Mouse (Mus musculus): Measurements from ENCODE around the gene Mblac2. TPM values are rescaled to one million over a fixed set of nuclear protein-coding genes. Genes with fewer than 3 reads are reported as not detected.

Gene Mblac2
- polyA plus RNA-seq, 1 experiment from 2014 or later: 23.8 TPM

DNA sequence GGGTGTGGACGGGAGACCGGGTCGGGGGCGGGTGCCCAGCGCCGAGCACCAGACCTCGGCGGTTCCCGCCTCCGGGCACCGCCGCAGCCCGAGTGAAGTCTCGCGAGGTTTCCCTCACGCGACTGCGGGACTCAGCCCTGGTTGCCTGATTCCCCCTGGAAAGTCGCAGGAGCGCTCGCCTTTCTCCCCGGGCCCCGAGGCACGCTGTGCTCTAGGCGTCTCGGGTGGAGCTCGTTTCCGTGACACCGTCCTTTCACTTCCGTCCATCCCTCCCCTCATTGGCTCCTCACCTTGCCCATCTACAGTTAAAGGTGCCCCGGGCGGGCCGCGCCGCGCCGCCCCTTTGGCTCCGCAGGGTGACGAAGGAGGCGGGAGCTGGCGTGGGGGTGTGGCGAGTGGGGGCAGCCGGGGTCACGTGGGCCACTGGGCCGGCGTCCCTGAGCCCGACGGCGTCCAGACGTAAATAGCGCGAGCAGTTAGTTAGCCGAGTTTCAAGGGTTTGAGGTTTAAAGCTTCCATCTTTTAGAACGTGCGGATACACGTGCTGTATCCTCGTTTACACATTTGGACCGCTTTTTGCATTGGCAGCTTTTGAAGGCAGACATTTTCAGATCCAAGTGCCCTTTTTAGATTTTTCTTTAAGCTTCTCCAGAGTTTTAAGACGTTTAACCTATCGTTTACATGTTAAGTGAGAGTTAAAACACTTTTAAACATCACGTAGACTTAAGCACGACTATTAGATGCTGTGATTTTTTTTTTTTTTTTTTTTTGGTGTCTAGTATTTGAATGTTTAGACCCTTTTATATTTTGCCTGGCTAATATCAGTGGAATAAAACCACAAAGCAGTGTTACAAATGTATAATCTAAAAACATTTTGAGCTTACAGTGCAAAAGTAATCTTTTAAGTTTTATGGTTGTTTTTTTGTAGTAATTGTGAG is 72.5 kb downstream of the Mblac2 start:
- 1% methylated on average over 58 of the region's 62 CpGs for WGBS
- peak overlapping the region; percentile 64 for H3K4me2 ChIP-seq (ENCODE audit: low read length)
- no peaks in the 10 kb centered on the region for H3K27me3 ChIP-seq (replicated peaks; ENCODE audit: control insufficient read depth, insufficient read depth, low read length)
- H3K4me1 ChIP-seq (ENCODE audit: control insufficient read depth, insufficient read depth, low read length): peaks cover 15% of the 10 kb centered on the region
- H3K4me3 ChIP-seq (ENCODE audit: low read depth, low read length): peak overlapping the region; percentile 69
- peak overlapping the region; percentile 99 for H3K27ac ChIP-seq (ENCODE audit: low read depth, low read length)
- H3K9me3 ChIP-seq (replicated peaks; ENCODE audit: control insufficient read depth, low read length): no peaks in the 10 kb centered on the region
- DNase-seq (ENCODE audit: low spot score): peak; percentile 97
- H3K9ac ChIP-seq (ENCODE audit: low read length): peak overlapping the region; percentile 89
- peak; percentile 96 for ATAC-seq
- peaks cover 10% of the 10 kb centered on the region; the same call in 1 of the 2 replicates for H3K36me3 ChIP-seq (ENCODE audit: control insufficient read depth, insufficient read depth, low read length)

DNA sequence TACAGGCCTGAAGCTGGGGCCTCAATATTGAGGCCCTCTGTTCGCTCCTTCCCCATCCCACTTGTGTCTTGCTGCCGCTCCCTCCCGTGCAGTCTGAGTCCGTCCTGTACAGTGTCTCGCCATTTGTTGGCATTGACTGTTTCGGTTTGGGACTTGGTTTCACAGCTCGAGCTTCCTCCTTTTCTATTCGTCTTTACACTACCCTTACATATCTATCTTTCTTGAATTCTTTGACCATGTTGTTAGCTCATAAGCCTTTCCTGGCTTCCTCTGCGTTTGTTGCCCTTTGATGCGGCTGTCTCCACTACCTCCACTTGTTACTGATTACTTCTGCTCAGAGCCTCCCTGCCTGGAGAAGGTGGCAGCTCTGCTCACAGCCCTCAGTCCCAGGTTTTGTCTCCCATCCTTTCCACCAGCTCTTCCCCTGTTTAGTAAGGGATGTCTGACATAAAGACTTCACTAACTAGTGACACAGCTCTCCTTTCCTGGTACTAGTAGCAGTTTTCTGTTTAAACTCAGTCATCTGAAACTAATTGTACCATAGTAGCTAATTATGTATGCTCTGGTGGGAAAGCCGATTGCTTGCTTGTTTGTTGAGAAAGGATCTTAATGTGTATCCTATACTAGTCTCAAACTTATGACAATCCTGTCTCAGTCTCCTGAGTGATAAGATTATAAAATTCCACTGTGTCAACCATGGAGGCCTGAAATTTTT is 74.8 kb downstream of the Mblac2 start:
- H3K4me3 ChIP-seq (ENCODE audit: low read depth, low read length): no peak overlapping the region
- peak overlapping the region; percentile 49; the same call in 1 of the 2 replicates for H3K27ac ChIP-seq (ENCODE audit: low read depth, low read length)
- 30% methylated on average over 11 of the region's 11 CpGs for WGBS
- DNase-seq (ENCODE audit: low spot score) (peak; percentile 39), ATAC-seq (no peak)
- H3K9me3 ChIP-seq (replicated peaks; ENCODE audit: control insufficient read depth, low read length): no peaks in the 10 kb centered on the region
- no peaks in the 10 kb centered on the region for H3K27me3 ChIP-seq (replicated peaks; ENCODE audit: control insufficient read depth, insufficient read depth, low read length)
- H3K36me3 ChIP-seq (ENCODE audit: control insufficient read depth, insufficient read depth, low read length): peaks cover 17% of the 10 kb centered on the region
- peak overlapping the region; percentile 40 for H3K4me2 ChIP-seq (ENCODE audit: low read length)
- H3K4me1 ChIP-seq (ENCODE audit: control insufficient read depth, insufficient read depth, low read length): peaks cover 15% of the 10 kb centered on the region
- H3K9ac ChIP-seq (ENCODE audit: low read length): peak overlapping the region; percentile 48

DNA sequence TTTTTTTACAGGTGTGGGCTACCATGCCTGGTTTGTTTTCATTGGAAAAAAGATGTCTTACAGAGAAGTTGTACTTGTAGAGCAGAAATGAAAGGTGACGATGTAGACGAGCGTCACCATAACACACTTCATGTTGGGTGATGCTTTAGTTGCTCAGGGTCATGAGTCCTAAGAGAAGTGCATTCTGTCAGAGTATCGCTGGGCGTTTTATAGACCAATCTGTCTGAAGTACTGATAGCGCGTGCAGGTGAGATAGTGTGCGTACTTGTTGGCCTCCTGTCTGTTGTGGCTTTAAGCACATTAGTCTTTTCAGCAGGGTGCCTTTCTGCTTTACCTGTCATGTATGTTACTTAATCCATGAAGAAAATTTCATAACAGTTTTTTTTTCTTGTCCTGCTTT is 79.0 kb downstream of the Mblac2 start:
- DNase-seq (ENCODE audit: low spot score): no peak
- ATAC-seq: no peak
- peaks cover 2% of the 10 kb centered on the region for H3K4me1 ChIP-seq (ENCODE audit: control insufficient read depth, insufficient read depth, low read length)
- H3K4me2 ChIP-seq (ENCODE audit: low read length): no peak overlapping the region
- WGBS: 94% methylated on average over 8 of the region's 8 CpGs
- no peak overlapping the region for H3K4me3 ChIP-seq (ENCODE audit: low read depth, low read length)
- H3K9me3 ChIP-seq (replicated peaks; ENCODE audit: control insufficient read depth, low read length): no peaks in the 10 kb centered on the region
- no peak overlapping the region for H3K27ac ChIP-seq (ENCODE audit: low read depth, low read length)
- H3K9ac ChIP-seq (ENCODE audit: low read length): no peak overlapping the region
- H3K36me3 ChIP-seq (ENCODE audit: control insufficient read depth, insufficient read depth, low read length): peaks cover 30% of the 10 kb centered on the region
- no peaks in the 10 kb centered on the region for H3K27me3 ChIP-seq (replicated peaks; ENCODE audit: control insufficient read depth, insufficient read depth, low read length)

DNA sequence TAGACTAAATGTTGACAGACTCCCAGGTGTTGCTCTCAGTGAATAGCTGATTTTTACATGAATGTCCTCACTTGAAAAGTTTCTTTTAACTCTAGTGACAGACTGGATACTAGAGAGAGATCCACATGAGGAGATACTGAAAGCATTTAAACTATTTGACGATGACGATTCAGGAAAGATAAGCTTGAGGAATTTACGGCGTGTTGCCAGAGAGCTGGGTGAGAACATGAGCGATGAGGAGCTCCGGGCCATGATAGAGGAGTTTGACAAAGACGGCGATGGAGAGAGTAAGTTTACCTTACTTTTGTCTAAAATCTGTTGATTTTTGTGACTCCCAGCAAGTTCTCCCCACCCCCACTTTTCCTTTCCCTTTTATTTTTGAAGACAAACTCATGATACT is 80.7 kb downstream of the Mblac2 start:
- DNase-seq (ENCODE audit: low spot score): no peak
- no peaks in the 10 kb centered on the region for H3K4me1 ChIP-seq (ENCODE audit: control insufficient read depth, insufficient read depth, low read length)
- no peaks in the 10 kb centered on the region for H3K27me3 ChIP-seq (replicated peaks; ENCODE audit: control insufficient read depth, insufficient read depth, low read length)
- no peaks in the 10 kb centered on the region for H3K9me3 ChIP-seq (replicated peaks; ENCODE audit: control insufficient read depth, low read length)
- WGBS: 95% methylated on average over 8 of the region's 8 CpGs
- no peak overlapping the region for H3K4me3 ChIP-seq (ENCODE audit: low read depth, low read length)
- no peak overlapping the region for H3K9ac ChIP-seq (ENCODE audit: low read length)
- no peak for ATAC-seq
- peaks cover 33% of the 10 kb centered on the region for H3K36me3 ChIP-seq (ENCODE audit: control insufficient read depth, insufficient read depth, low read length)
- no peak overlapping the region for H3K27ac ChIP-seq (ENCODE audit: low read depth, low read length)
- no peak overlapping the region for H3K4me2 ChIP-seq (ENCODE audit: low read length)

DNA sequence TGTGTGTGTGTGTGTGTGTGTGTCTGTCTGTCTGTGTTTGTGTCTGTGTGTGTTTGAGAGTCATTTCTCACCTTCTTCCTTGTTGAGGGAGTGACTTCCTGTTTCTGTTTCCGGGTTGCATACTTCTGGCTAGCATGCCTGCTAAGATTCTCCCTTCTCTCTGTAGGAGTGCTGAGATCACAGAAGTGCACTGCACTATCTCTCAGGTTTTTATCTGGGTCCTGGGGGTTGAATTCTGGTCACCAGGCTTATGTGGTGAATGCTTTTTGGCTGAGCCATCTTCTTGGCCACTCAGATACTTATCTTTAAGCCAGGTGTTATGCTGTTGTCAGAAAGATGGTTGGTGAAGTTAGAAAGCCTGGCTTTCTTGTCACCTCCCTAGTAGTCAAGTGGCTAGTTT is 82.7 kb downstream of the Mblac2 start:
- peaks cover 25% of the 10 kb centered on the region for H3K36me3 ChIP-seq (ENCODE audit: control insufficient read depth, insufficient read depth, low read length)
- H3K27me3 ChIP-seq (replicated peaks; ENCODE audit: control insufficient read depth, insufficient read depth, low read length): no peaks in the 10 kb centered on the region
- ATAC-seq (no peak), DNase-seq (ENCODE audit: low spot score) (no peak)
- H3K27ac ChIP-seq (ENCODE audit: low read depth, low read length): no peak overlapping the region
- 70% methylated on average over 1 of the region's 1 CpGs for WGBS
- H3K4me2 ChIP-seq (ENCODE audit: low read length): no peak overlapping the region
- H3K4me3 ChIP-seq (ENCODE audit: low read depth, low read length): no peak overlapping the region
- no peaks in the 10 kb centered on the region for H3K9me3 ChIP-seq (replicated peaks; ENCODE audit: control insufficient read depth, low read length)
- H3K4me1 ChIP-seq (ENCODE audit: control insufficient read depth, insufficient read depth, low read length): no peaks in the 10 kb centered on the region
- H3K9ac ChIP-seq (ENCODE audit: low read length): no peak overlapping the region

DNA sequence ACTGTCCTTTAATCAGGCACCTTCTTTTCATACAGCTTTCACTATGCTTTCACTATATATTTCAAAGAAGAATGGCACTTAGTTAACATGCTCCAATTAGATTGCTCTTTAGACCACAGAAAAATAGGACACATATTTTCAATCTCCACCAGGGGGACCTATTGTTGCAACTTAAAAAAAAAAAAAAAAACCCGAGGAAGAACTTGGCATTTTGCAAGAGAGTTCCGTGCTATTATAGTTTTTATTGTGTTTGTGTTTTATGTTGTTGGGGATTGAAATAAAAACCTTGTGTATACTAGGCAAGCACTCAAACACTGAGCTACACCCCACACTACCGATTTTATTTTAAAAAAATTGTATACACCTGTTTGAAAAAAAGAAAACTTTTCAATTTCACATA is 90.0 kb downstream of the Mblac2 start:
- Histone ChIP-seq H3K9ac (ENCODE audit: low read length) (no peak overlapping the region), H3K36me3 (ENCODE audit: control insufficient read depth, insufficient read depth, low read length) (no peaks in the 10 kb centered on the region), H3K4me3 (ENCODE audit: low read depth, low read length) (no peak overlapping the region), H3K4me1 (ENCODE audit: control insufficient read depth, insufficient read depth, low read length) (no peaks in the 10 kb centered on the region), H3K9me3 (replicated peaks; ENCODE audit: control insufficient read depth, low read length) (no peaks in the 10 kb centered on the region), H3K27me3 (replicated peaks; ENCODE audit: control insufficient read depth, insufficient read depth, low read length) (no peaks in the 10 kb centered on the region), H3K4me2 (ENCODE audit: low read length) (no peak overlapping the region), H3K27ac (ENCODE audit: low read depth, low read length) (no peak overlapping the region)
- 0 out of 2 replicates have a peak, but pooled peaks have one; percentile 46 for ATAC-seq
- DNase-seq (ENCODE audit: low spot score): peak; percentile 58
- 32% methylated on average over 3 of the region's 3 CpGs for WGBS

Other genes starting within 250 kb of the Mblac2 start
- gene Adgrv1, start 78.2 kb upstream of the Mblac2 start, polyA plus RNA-seq (2014; fragmentation: Nextera tagmentation; extraction: Ambion mirVana): 14.7 and 14.8 TPM in 2 replicates
- gene Lysmd3, start 53.7 kb upstream of the Mblac2 start, polyA plus RNA-seq (2014; fragmentation: Nextera tagmentation; extraction: Ambion mirVana): 25.2 and 28.8 TPM in 2 replicates
- gene Polr3g, start 328 bp upstream of the Mblac2 start, polyA plus RNA-seq (2014; fragmentation: Nextera tagmentation; extraction: Ambion mirVana): 2.9 and 3.4 TPM in 2 replicates
- 301 and 315 TPM in 2 replicates for gene Cetn3, start 71.7 kb downstream of the Mblac2 start, polyA plus RNA-seq (2014; fragmentation: Nextera tagmentation; extraction: Ambion mirVana)